Mouse (Mus musculus) limb, embryonic 13.5 days (tissue): ENCODE results near the gene Pla2g4b. TPM values are rescaled to one million over a fixed set of nuclear protein-coding genes. Genes with fewer than 3 reads are reported as not detected.

Experiments used
- ATAC-seq: fragments of 200-750 bp; cut with Nextera tagmentation; 2 replicates; pipeline ENCODE4 v1.8.0; 2017; ENCODE audit warnings: low read depth, moderate number of reproducible peaks, moderate TSS enrichment; ENCODE audit not compliant: low FRiP score
- H3K27ac ChIP-seq: fragments of 300-500 bp; sonication (generic); 2 replicates; pipeline ENCODE4 v1.5.1; 2015; ENCODE audit warnings: inconsistent platforms, mild to moderate bottlenecking, moderate library complexity
- H3K27me3 ChIP-seq: fragments of 300-500 bp; sonication (generic); 2 replicates; pipeline ENCODE4 v1.6.1; 2015; ENCODE audit warnings: mild to moderate bottlenecking, inconsistent platforms
- H3K36me3 ChIP-seq: fragments of 300-500 bp; sonication (generic); 2 replicates; pipeline ENCODE4 v1.6.1; 2015; ENCODE audit warnings: inconsistent platforms, mild to moderate bottlenecking, moderate library complexity
- H3K4me1 ChIP-seq: fragments of 300-500 bp; sonication (generic); 2 replicates; pipeline ENCODE4 v1.6.1; 2015; ENCODE audit warnings: inconsistent platforms
- H3K4me2 ChIP-seq: fragments of 300-500 bp; sonication (generic); replicated peaks from 2 replicates; pipeline ENCODE4 v1.6.1; 2015; ENCODE audit warnings: inconsistent platforms, mild to moderate bottlenecking, moderate library complexity
- H3K4me3 ChIP-seq: fragments of 300-500 bp; sonication (generic); 2 replicates; pipeline ENCODE4 v1.5.1; 2015; ENCODE audit warnings: moderate library complexity, mild to moderate bottlenecking, inconsistent platforms
- H3K9ac ChIP-seq: fragments of 300-500 bp; sonication (generic); 2 replicates; pipeline ENCODE4 v1.6.1; 2015; ENCODE audit warnings: mild to moderate bottlenecking, inconsistent platforms
- H3K9me3 ChIP-seq: fragments of 300-500 bp; sonication (generic); 2 replicates; pipeline ENCODE4 v1.6.1; 2016; ENCODE audit warnings: inconsistent platforms
- WGBS: fragments of 180-500 bp; shearing (Covaris S2); methylation state at CpG from one replicate; pipeline ENCODE4 v1.1.7; 2015; 5-methylcytosine and 5-hydroxymethylcytosine counted together
- microRNA-seq: library from miRNA; unstranded; fragments of <30 nt; microRNA quantifications from one replicate; pipeline ENCODE4, GENCODE M21; 2016
- polyA plus RNA-seq: library from polyadenylated mRNA; unstranded; fragments of >200 nt; fragmentation: Nextera tagmentation; extraction: Ambion mirVana; gene quantifications from 2 replicates; pipeline ENCODE4 v1.2.1, GENCODE M21; 2015

Pla2g4b gene
- polyA plus RNA-seq, 1 experiment from 2014 or later = 3.2 TPM

DNA sequence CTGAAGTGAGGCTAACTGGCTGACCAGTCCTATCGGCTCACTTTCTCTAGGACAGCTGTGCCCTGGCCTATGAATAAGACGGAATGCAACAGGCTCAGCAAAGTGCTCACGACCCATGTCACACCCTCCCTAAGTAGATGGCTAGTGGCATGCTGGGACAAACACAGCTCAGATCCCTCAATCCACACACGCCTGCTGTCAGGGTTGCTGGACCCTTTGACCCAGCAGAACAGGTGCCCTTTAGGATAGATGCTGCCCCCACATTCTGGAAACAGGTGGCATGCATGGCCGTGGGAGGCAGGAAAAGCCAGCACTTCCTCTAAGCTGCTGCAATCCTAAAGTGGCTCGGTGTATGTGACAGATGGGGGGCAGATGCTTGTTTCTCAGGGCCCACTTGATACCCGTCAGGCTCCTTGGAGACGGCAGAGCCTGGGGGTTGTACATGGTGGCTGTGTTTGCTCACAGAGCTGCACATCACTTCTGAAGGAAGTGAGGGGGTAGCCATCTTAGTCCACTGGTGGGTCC is 36.3 kb downstream of the Pla2g4b start:
- Histone ChIP-seq H3K27me3 (peaks cover 1% of the 10 kb centered on the region), H3K27ac (no peak overlapping the region), H3K9ac (no peak overlapping the region), H3K36me3 (no peaks in the 10 kb centered on the region), H3K4me3 (no peak overlapping the region), H3K4me1 (no peaks in the 10 kb centered on the region), H3K9me3 (no peaks in the 10 kb centered on the region), H3K4me2 (no peak overlapping the region)
- 63% methylated on average over 8 of the region's 8 CpGs for WGBS
- ATAC-seq = peak; percentile 75

DNA sequence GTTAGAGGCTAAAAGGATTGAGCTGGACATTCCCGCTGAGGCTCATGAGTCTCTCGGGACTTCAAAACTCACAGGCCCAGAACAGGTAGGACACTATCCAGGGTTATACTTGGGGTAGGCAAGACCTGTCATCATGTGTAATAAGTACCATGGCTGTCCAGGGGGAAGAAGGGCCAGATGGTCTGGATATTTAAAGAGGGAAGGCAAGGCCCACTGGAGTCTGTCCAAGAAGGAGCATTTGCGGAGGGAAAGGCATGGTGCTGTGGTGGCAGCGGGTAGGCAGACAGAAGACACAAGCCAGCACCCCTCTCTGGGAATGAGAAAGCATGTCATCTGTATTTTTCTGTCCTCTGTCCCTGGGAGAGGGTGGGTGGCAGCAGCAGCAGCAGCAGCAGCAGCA is 40.9 kb downstream of the Pla2g4b start:
- Histone ChIP-seq H3K27me3 (peaks cover 31% of the 10 kb centered on the region), H3K27ac (no peak overlapping the region), H3K4me1 (peaks cover 11% of the 10 kb centered on the region), H3K36me3 (no peaks in the 10 kb centered on the region), H3K9ac (no peak overlapping the region), H3K4me2 (no peak overlapping the region), H3K9me3 (no peaks in the 10 kb centered on the region), H3K4me3 (no peak overlapping the region)
- ATAC-seq = no peak
- 88% methylated on average over 4 of the region's 4 CpGs for WGBS

DNA sequence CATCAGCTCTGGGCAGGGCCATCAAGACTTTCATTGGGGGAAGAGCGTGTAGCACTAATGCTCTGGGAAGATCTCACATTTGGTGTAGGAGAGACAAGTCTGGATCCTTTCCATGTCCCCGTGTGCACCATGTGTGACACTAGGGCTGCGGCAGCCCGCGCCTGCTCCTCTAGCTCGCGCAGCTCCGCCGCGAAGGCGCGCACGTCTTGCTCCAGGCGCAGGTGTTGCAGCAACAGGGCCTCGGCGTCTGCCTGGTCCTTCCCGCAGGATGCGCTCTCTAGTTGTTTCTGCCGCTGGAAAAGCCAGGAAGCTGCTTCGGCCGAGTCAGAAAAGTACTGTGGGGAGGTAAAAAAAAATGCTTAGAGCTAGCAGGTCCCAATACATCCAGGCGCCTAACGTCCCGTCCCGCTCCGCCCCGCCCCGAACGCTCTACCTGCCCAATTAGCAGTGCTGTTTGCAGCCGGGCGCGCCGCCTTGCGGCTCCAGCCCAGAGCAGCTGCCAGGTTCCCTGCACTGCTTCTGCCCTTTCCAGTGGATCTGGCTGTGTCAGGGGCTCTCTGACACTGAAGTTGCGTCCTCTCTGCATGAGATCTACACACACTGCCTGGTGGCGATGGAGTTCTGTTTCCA is 43.0 kb downstream of the Pla2g4b start:
- 2% methylated on average over 36 of the region's 36 CpGs for WGBS
- no peaks in the 10 kb centered on the region for H3K9me3 ChIP-seq
- peaks cover 31% of the 10 kb centered on the region for H3K27me3 ChIP-seq
- H3K27ac ChIP-seq = no peak overlapping the region
- peaks cover 11% of the 10 kb centered on the region for H3K4me1 ChIP-seq
- peak overlapping the region; percentile 73 for H3K4me2 ChIP-seq
- H3K9ac ChIP-seq = peak overlapping the region; percentile 1; the same call in 1 of the 2 replicates
- peak overlapping the region; percentile 42 for H3K4me3 ChIP-seq
- H3K36me3 ChIP-seq = no peaks in the 10 kb centered on the region
- peak; percentile 74 for ATAC-seq

DNA sequence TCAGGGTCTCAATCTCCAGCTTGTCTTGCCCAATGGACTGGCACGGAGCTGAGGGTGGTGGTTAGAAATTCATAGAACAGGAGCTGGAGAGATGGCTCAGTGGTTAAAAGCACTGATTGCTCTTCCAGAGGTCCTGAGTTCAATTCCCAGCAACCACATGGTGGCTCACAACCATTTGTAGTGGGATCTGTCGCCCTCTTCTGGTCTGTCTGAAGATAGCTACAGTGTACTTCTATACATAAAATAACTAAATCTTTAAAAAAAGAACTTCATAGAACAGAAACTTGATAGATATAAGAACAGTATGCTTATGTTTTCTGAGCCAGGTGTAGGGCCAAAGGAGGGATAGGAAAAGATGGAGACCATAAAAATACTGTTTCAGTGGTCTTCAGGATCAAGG is 49.2 kb downstream of the Pla2g4b start:
- 70% methylated on average over 2 of the region's 2 CpGs for WGBS
- no peak for ATAC-seq
- Histone ChIP-seq H3K9ac (no peak overlapping the region), H3K4me1 (no peaks in the 10 kb centered on the region), H3K27ac (no peak overlapping the region), H3K36me3 (no peaks in the 10 kb centered on the region), H3K27me3 (peaks cover 2% of the 10 kb centered on the region), H3K9me3 (no peaks in the 10 kb centered on the region), H3K4me3 (no peak overlapping the region), H3K4me2 (no peak overlapping the region)

DNA sequence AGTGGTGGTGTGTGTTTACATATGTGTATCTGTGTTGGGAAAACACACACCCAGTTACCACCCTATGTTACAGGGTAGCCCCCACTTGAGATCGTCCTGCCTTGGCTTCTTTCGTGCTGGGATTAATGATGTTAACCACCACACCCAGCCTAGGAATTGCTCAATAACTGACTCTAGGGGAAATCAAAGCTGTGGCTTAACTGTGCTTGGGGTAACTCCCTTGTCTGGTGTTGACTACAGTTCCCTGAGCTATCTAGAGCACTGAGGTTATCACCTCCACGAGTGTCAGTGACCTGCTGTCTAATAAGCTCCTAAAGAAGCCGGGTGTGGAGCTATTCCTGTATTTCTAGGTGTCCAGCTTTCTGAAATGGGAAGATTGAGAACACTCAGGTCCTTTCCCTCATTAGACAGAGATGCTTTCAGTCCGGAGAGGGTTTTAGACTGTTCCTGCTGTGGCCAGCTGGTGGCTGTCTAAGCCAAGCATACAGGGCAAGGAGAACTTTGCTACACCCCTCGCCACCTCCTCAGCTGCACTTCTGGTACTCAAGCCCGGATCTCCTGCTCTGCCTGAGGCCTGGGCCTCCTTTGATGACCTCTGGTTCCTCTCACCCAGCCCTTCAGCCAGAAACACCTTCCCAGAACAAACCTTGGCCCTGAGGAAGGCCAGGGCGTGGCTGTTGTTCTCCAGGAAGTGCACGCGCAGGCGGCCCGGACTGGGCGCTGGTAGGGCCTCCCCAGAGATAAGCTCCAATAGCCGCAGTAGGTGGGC is 51.6 kb downstream of the Pla2g4b start:
- no peaks in the 10 kb centered on the region for H3K9me3 ChIP-seq
- no peaks in the 10 kb centered on the region for H3K36me3 ChIP-seq
- peak; percentile 52; the same call in 1 of the 2 replicates for ATAC-seq
- 74% methylated on average over 14 of the region's 14 CpGs for WGBS
- no peak overlapping the region for H3K4me2 ChIP-seq
- H3K9ac ChIP-seq = no peak overlapping the region
- H3K27ac ChIP-seq = no peak overlapping the region
- H3K27me3 ChIP-seq = no peaks in the 10 kb centered on the region
- no peak overlapping the region for H3K4me3 ChIP-seq
- no peaks in the 10 kb centered on the region for H3K4me1 ChIP-seq

DNA sequence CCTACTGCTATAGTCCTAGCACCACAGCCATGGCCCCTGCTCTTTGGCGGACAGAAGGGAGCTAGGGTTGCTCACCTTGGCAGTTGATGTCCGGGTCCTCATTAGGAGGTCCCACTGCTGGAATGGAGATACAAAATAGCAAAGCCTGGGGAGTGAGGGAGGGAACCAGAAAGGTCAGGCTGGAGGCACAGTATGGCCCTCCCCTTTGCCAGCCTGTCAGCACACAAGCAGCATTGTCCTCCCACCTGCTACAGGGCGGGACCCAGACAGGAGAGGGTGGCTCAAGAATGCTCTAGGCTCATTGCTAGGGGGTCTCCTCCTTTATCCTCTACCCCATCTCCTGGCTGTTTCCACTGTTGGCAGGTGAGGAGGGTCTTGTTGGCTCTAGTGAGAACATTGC is 52.8 kb downstream of the Pla2g4b start:
- H3K9me3 ChIP-seq = no peaks in the 10 kb centered on the region
- H3K4me3 ChIP-seq = no peak overlapping the region
- H3K4me1 ChIP-seq = no peaks in the 10 kb centered on the region
- H3K27me3 ChIP-seq = no peaks in the 10 kb centered on the region
- H3K4me2 ChIP-seq = no peak overlapping the region
- 0 out of 2 replicates have a peak, but pooled peaks have one; percentile 8 for ATAC-seq
- H3K36me3 ChIP-seq = no peaks in the 10 kb centered on the region
- no peak overlapping the region for H3K27ac ChIP-seq
- WGBS = 94% methylated on average over 3 of the region's 3 CpGs
- no peak overlapping the region for H3K9ac ChIP-seq

DNA sequence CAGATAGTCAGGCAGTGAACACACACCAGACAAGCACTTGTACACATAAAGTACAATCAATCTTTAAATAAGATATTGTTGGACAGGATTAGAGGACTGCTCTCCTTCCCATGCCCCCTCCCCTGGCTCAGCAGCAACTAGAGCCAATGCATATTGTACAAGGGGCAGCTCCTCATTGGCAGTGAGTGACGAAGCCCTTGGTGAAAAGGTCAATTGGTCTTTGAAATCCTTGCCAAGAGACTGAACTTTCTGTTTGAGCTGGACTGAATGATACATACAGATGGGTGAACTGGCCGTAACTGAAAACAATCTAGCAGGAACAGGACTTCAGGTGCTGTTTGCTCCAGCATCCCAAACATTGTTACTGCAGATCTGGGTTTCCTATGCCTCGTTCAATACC is 54.2 kb downstream of the Pla2g4b start:
- H3K9ac ChIP-seq = no peak overlapping the region
- H3K36me3 ChIP-seq = no peaks in the 10 kb centered on the region
- no peak overlapping the region for H3K4me3 ChIP-seq
- no peaks in the 10 kb centered on the region for H3K4me1 ChIP-seq
- no peak for ATAC-seq
- H3K27ac ChIP-seq = no peak overlapping the region
- no peak overlapping the region for H3K4me2 ChIP-seq
- WGBS = 92% methylated on average over 3 of the region's 3 CpGs
- no peaks in the 10 kb centered on the region for H3K27me3 ChIP-seq
- H3K9me3 ChIP-seq = no peaks in the 10 kb centered on the region

DNA sequence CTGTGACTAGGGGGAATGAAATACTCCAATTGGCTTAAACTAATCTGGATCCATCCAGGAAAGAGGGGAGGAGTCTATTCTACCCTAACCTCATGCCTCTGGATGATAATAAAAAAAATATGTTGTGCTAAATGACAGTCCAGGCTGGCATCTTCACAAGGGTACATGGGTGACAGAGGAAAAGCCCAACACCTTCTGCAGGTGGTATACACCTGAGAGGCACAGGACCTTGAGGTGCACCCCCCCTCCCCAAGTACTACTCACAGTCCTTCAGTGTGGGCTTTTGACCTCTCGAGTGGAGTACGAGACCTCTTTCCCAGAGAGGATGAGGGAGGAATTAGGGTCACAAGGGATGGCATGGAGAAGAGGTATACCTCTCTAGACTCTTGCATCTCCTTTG is 54.7 kb downstream of the Pla2g4b start:
- WGBS = 90% methylated on average over 2 of the region's 2 CpGs
- H3K9ac ChIP-seq = no peak overlapping the region
- H3K9me3 ChIP-seq = no peaks in the 10 kb centered on the region
- no peak overlapping the region for H3K27ac ChIP-seq
- H3K4me1 ChIP-seq = no peaks in the 10 kb centered on the region
- H3K36me3 ChIP-seq = no peaks in the 10 kb centered on the region
- no peak overlapping the region for H3K4me2 ChIP-seq
- H3K27me3 ChIP-seq = no peaks in the 10 kb centered on the region
- ATAC-seq = no peak
- H3K4me3 ChIP-seq = no peak overlapping the region

DNA sequence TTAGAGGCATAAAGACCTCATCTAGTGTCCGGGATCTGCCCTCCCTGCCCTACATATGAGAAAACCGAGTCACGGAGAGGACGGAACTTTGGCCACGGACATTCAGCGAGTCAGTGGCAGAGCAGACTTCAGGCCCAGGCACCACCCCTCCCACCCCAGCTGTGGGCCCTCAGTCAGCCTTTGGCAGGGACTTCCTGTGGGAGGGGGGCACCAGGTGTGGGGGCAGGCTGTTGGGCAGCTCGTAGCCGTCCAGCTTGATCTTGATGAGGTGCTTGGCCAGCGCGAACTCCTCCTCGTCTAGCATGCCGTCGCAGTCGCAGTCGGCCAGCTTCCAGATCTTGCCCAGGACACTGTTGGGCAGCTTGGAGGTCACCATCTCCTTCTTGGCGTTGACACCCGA is 57.8 kb downstream of the Pla2g4b start:
- Histone ChIP-seq H3K36me3 (no peaks in the 10 kb centered on the region), H3K4me2 (no peak overlapping the region), H3K4me1 (peaks cover 7% of the 10 kb centered on the region; the same call in 1 of the 2 replicates), H3K4me3 (no peak overlapping the region), H3K27me3 (no peaks in the 10 kb centered on the region), H3K9me3 (no peaks in the 10 kb centered on the region), H3K27ac (no peak overlapping the region), H3K9ac (no peak overlapping the region)
- ATAC-seq = no peak
- 79% methylated on average over 17 of the region's 17 CpGs for WGBS

Small RNA genes lying within 50 kb of the gene (microRNA-seq; reads per million reads assigned to microRNA genes)
- gene Mir7665 = not detected

Other genes with a start within 250 kb of the Pla2g4b start
- gene Rpap1, start 245.9 kb upstream of the Pla2g4b start, polyA plus RNA-seq = 28.5 and 30.2 TPM in 2 replicates
- gene Tyro3, start 235.7 kb upstream of the Pla2g4b start, polyA plus RNA-seq = 29.6 and 32.3 TPM in 2 replicates
- gene Mga, start 136.2 kb upstream of the Pla2g4b start, polyA plus RNA-seq = 36.3 and 37.3 TPM in 2 replicates
- 3.8 and 3.9 TPM in 2 replicates for gene Mapkbp1, start 60.7 kb upstream of the Pla2g4b start, polyA plus RNA-seq
- gene Jmjd7, start 5.9 kb upstream of the Pla2g4b start, polyA plus RNA-seq = 23.1 and 24.2 TPM in 2 replicates
- 3.4 and 4.3 TPM in 2 replicates for gene Gm28042, start 5.9 kb upstream of the Pla2g4b start, polyA plus RNA-seq
- 40.4 and 47.4 TPM in 2 replicates for gene Ehd4, start 121.2 kb downstream of the Pla2g4b start, polyA plus RNA-seq
- gene Pla2g4e, start 211.9 kb downstream of the Pla2g4b start, polyA plus RNA-seq = 0.10 and 0.19 TPM in 2 replicates